Mouse (Mus musculus): ENCODE measurements at regions not wholly inside any gene's neighbourhood (a gene's known extent, or its start where the extent isn't known, plus 50 kb on each side); places are given as distances from the start of the nearest gene placed in this dataset.

DNA sequence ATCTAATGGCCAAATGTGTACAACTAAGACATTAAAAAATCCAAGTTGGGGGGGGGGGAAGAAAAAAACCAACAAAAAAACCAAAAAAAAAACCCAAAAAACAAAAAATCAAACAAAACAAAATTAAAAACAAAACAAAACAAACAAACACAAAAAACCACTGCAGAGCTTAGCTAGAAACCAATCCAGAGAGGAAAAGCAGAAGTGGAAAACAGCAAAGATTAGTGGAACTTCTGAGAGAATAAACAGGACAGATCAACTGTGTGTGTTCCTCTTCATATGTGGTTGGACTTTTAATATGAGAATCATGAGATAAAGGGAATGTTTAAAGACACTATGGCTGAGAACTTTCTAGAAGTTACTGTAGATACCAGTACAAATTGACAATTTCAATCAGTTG is 105.1 kb upstream of the Tet2 start:
- TF ChIP-seq CTCF (conservative IDR thresholded peaks at IDR 0.05; ENCODE audit: insufficient read depth, insufficient read length, low read depth, low read length), result no peak
- no peak for TF ChIP-seq POLR2A (IDR thresholded peaks at IDR 0.05; ENCODE audit: low read depth, low read length)

Measured in kidney, adult 2 months (tissue).